Mouse (Mus musculus) midbrain, embryonic 11.5 days (tissue): ENCODE results near the gene Snx17. TPM values are rescaled to one million over a fixed set of nuclear protein-coding genes. Genes with fewer than 3 reads are reported as not detected.

ENCODE experiments used
- ATAC-seq: fragments of 200-750 bp; cut with Nextera tagmentation; 2 replicates; pipeline ENCODE4 v1.8.0; 2017; ENCODE audit warnings: moderate TSS enrichment, moderate library complexity; ENCODE audit not compliant: low FRiP score
- DNase-seq: peaks from one replicate; pipeline ENCODE4 v3.0.0; 2015; ENCODE audit warnings: low spot score; ENCODE audit errors: missing footprints
- H3K27ac ChIP-seq: fragments of 300-500 bp; sonication (generic); 2 replicates; pipeline ENCODE4 v1.5.1; 2014; ENCODE audit warnings: low read depth, low read length
- H3K27me3 ChIP-seq: fragments of 300-500 bp; sonication (generic); 2 replicates; pipeline ENCODE4 v1.6.1; 2014; ENCODE audit warnings: mild to moderate bottlenecking, low read length, moderate library complexity, mixed read lengths; ENCODE audit not compliant: control insufficient read depth, insufficient read depth
- H3K36me3 ChIP-seq: fragments of 300-500 bp; sonication (generic); 2 replicates; pipeline ENCODE4 v1.6.1; 2014; ENCODE audit warnings: mild to moderate bottlenecking, low read length, moderate library complexity, mixed read lengths; ENCODE audit not compliant: control insufficient read depth, insufficient read depth
- H3K4me1 ChIP-seq: fragments of 300-500 bp; sonication (generic); 2 replicates; pipeline ENCODE4 v1.6.1; 2014; ENCODE audit warnings: low read length; ENCODE audit not compliant: control insufficient read depth, insufficient read depth
- H3K4me2 ChIP-seq: fragments of 300-500 bp; sonication (generic); 2 replicates; pipeline ENCODE4 v1.6.1; 2014; ENCODE audit warnings: mild to moderate bottlenecking, moderate library complexity
- H3K4me3 ChIP-seq: fragments of 300-500 bp; sonication (generic); 2 replicates; pipeline ENCODE4 v1.5.1; 2014; ENCODE audit warnings: low read depth, low read length
- H3K9ac ChIP-seq: fragments of 300-500 bp; sonication (generic); 2 replicates; pipeline ENCODE4 v1.6.1; 2014; ENCODE audit warnings: low read length
- H3K9me3 ChIP-seq: fragments of 300-500 bp; sonication (generic); 2 replicates; pipeline ENCODE4 v1.6.1; 2016; ENCODE audit warnings: low read length; ENCODE audit not compliant: control insufficient read depth
- WGBS: fragments of 180-500 bp; shearing (Covaris S2); extraction: QIAGEN DNeasy Blood & Tissue Kit; methylation state at CpG from one replicate; pipeline ENCODE4 v1.1.7; 2014; 5-methylcytosine and 5-hydroxymethylcytosine counted together
- polyA plus RNA-seq: library from polyadenylated mRNA; unstranded; fragments of >200 nt; fragmentation: Nextera tagmentation; extraction: Ambion mirVana; gene quantifications from 2 replicates; pipeline ENCODE4 v1.2.1, GENCODE M21; 2014

The Snx17 gene
- 150 and 155 TPM in 2 replicates for polyA plus RNA-seq

DNA sequence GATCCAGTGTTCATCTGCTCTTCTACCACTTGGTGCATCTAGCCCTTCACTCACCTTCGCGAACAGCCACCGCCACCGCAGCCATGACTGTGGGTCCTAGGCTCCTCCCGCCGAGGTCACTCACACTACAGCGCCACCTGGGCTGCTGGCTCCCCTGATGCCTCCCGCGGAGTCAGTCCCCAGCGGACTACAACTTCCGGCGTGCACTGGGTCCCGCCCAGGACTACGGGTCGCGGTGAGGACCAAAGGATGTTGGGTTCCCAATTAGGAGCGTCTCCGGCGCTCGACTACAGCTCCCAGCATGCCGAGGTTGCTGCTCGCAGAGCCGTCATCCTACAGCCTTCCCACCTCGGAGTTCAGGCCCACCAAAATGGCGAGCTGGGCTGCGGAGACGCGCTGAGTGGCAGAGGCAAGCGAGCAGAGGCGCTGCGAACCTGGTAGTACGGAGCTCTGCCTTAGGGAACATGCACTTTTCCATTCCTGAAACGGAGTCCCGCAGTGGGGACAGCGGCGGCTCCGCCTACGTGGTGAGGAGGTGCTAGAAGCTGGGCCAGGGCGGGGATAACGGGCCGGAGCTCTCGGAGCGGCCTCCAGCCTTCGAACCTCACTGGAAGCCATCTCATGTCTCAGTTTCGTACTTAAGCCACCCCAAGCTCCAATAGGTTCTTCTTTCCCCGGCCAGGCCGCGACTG is at the start of gene Snx17, which contains the start of gene Eif2b4:
TSS of gene Snx17 (plus strand) at position 289 of the 692 bp plus-strand sequence.
TSS of gene Eif2b4 (minus strand) at position 492 of the 692 bp plus-strand sequence.
- ATAC-seq (peak; percentile 97), DNase-seq (peak; percentile 100)
- Histone ChIP-seq H3K9ac (peak within 1 kb of the TSS; percentile 95), H3K27ac (peak within 1 kb of the TSS; percentile 61), H3K4me1 (peaks cover 16% of the 10 kb centered on the region), H3K36me3 (peaks cover 28% of the 10 kb centered on the region), H3K4me3 (peak within 1 kb of the TSS; percentile 86), H3K9me3 (no peaks in the 10 kb centered on the region), H3K27me3 (no peaks in the 10 kb centered on the region), H3K4me2 (peak within 1 kb of the TSS; percentile 83)
- under 1% methylated on average over 48 of the region's 48 CpGs for WGBS

GRCm38 (mm10) chr5:31149781-31150180 is 43.2 kb upstream of the Snx17 start:
- WGBS: 90% methylated on average over 4 of the region's 4 CpGs
- Histone ChIP-seq H3K9ac (no peak overlapping the region), H3K27ac (no peak overlapping the region), H3K9me3 (no peaks in the 10 kb centered on the region), H3K4me3 (no peak overlapping the region), H3K4me2 (no peak overlapping the region), H3K4me1 (peaks cover 4% of the 10 kb centered on the region), H3K27me3 (no peaks in the 10 kb centered on the region), H3K36me3 (no peaks in the 10 kb centered on the region)
- ATAC-seq (no peak), DNase-seq (no peak)

DNA sequence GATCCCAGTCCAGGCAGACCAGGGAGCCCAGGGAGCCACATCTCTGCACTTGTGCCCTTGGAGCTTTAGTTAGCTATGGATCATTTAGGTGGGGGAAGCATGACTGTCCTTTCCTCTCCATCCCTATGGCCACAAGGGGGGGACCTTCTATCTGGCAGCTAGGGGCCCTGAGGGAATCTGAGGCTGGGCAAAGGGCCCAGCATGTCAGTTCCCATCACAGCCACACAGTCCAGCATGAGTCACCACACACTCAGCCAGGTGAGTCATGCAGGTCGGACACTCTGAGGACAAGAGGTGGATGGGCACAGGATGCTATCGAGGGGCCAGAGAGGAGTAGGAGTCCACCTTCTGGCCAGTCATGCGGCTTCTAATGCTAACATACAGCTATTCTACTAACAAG is 41.3 kb upstream of the Snx17 start:
- ATAC-seq (no peak), DNase-seq (no peak)
- H3K4me2 ChIP-seq: no peak overlapping the region
- WGBS: 92% methylated on average over 3 of the region's 3 CpGs
- H3K4me1 ChIP-seq: peaks cover 4% of the 10 kb centered on the region
- no peak overlapping the region for H3K9ac ChIP-seq
- H3K9me3 ChIP-seq: no peaks in the 10 kb centered on the region
- no peak overlapping the region for H3K27ac ChIP-seq
- no peak overlapping the region for H3K4me3 ChIP-seq
- H3K36me3 ChIP-seq: no peaks in the 10 kb centered on the region
- H3K27me3 ChIP-seq: no peaks in the 10 kb centered on the region

DNA sequence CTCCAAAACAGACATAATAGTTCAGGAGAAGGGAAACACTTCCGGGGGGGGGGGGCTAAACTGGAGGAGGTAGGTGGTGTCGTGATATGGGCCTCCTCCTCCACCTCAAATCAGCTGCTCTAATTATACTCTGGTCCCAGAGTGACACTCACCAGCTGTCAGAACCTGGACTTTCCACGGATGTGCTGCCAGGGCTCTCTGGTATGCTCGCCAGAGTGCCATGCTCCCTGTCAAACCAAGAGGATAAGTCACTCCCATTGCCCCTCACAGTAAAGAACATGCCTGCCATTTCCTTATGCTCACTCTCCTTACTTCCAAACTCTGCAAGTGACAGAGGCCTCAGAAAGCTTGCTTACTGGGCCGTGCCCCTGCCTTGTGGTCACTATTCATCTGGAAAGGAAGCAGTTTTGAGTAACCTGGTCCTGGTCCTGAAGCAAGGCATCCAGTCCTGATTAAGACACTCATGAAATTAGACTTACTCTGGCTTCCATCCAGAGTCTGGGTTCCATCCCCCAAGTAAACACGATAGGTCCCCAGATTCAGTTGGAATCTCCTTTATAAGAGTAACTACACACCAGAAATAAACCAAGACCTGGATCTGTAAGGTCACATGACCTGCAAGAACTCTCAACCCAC is 39.4 kb upstream of the Snx17 start:
- 43% methylated on average over 6 of the region's 6 CpGs for WGBS
- H3K27ac ChIP-seq: no peak overlapping the region
- H3K9ac ChIP-seq: peak overlapping the region; percentile 69
- peak overlapping the region; percentile 58 for H3K4me3 ChIP-seq
- peak overlapping the region; percentile 86 for H3K4me2 ChIP-seq
- 0 out of 2 replicates have a peak, but pooled peaks have one; percentile 1 for ATAC-seq
- peak; percentile 95 for DNase-seq
- no peaks in the 10 kb centered on the region for H3K9me3 ChIP-seq
- H3K36me3 ChIP-seq: peaks cover 16% of the 10 kb centered on the region
- no peaks in the 10 kb centered on the region for H3K27me3 ChIP-seq
- peaks cover 4% of the 10 kb centered on the region for H3K4me1 ChIP-seq

GRCm38 (mm10) chr5:31154152-31154553 is 38.9 kb upstream of the Snx17 start, which contains the start of gene Mpv17:
Gene Mpv17 (minus strand): TSS chr5:31154251.
- Histone ChIP-seq H3K4me2 (peak within 1 kb of the TSS; percentile 86), H3K27me3 (no peaks in the 10 kb centered on the region), H3K27ac (no peak within 1 kb of the TSS), H3K9ac (peak within 1 kb of the TSS; percentile 69), H3K4me3 (peak within 1 kb of the TSS; percentile 58), H3K36me3 (peaks cover 19% of the 10 kb centered on the region), H3K9me3 (no peaks in the 10 kb centered on the region), H3K4me1 (peaks cover 4% of the 10 kb centered on the region)
- ATAC-seq (peak; percentile 95), DNase-seq (peak; percentile 95)
- WGBS: under 1% methylated on average over 19 of the region's 19 CpGs

GRCm38 (mm10) chr5:31162462-31162861 is 30.6 kb upstream of the Snx17 start:
- Histone ChIP-seq H3K36me3 (peaks cover 36% of the 10 kb centered on the region), H3K4me2 (no peak overlapping the region), H3K9ac (no peak overlapping the region), H3K4me3 (no peak overlapping the region), H3K27me3 (no peaks in the 10 kb centered on the region), H3K9me3 (no peaks in the 10 kb centered on the region), H3K4me1 (no peaks in the 10 kb centered on the region), H3K27ac (no peak overlapping the region)
- DNase-seq (no peak), ATAC-seq (no peak)

GRCm38 (mm10) chr5:31164878-31165277 is 28.1 kb upstream of the Snx17 start:
- H3K36me3 ChIP-seq: peaks cover 43% of the 10 kb centered on the region
- no peak overlapping the region for H3K4me3 ChIP-seq
- no peaks in the 10 kb centered on the region for H3K4me1 ChIP-seq
- no peak overlapping the region for H3K9ac ChIP-seq
- H3K27me3 ChIP-seq: no peaks in the 10 kb centered on the region
- H3K4me2 ChIP-seq: no peak overlapping the region
- no peak overlapping the region for H3K27ac ChIP-seq
- no peaks in the 10 kb centered on the region for H3K9me3 ChIP-seq
- DNase-seq: no peak
- 92% methylated on average over 1 of the region's 1 CpGs for WGBS
- ATAC-seq: no peak

GRCm38 (mm10) chr5:31168630-31169029 is 24.4 kb upstream of the Snx17 start:
- DNase-seq: no peak

DNA sequence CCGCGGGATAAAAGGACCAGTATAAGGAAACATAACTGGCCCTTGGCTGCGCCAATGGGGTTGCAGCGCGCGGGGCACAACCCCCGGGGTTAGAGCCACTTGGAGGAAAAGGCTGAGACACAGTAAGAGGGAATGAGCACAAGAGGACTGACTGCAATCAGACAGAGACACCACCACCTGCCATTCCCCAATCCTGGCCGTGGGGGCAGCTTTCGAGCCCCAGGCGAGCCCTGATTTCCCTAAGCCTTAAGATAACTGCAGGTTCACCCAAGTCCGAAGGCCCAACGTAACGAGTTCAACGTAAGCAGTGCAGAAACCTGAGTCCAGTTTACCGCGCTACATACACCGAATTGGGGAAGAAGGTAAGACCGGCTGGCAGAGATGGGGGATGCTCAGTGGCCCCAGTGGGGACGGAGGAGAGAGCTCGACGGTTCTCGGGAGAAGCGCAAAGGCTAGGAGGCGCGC is 13.7 kb upstream of the Snx17 start:
- Histone ChIP-seq H3K9ac (peak overlapping the region; percentile 95), H3K27ac (peak overlapping the region; percentile 95), H3K27me3 (no peaks in the 10 kb centered on the region), H3K9me3 (no peaks in the 10 kb centered on the region), H3K4me1 (peaks cover 5% of the 10 kb centered on the region), H3K36me3 (no peaks in the 10 kb centered on the region), H3K4me2 (peak overlapping the region; percentile 88), H3K4me3 (peak overlapping the region; percentile 67)
- peak; percentile 78 for ATAC-seq
- under 1% methylated on average over 25 of the region's 25 CpGs for WGBS
- no peak for DNase-seq

More at GRCm38 (mm10) chr5:31168630-31169029, 24.4 kb upstream of the Snx17 start:
- H3K4me2 ChIP-seq: no peak overlapping the region
- no peaks in the 10 kb centered on the region for H3K9me3 ChIP-seq
- ATAC-seq: no peak
- H3K9ac ChIP-seq: no peak overlapping the region
- H3K36me3 ChIP-seq: peaks cover 57% of the 10 kb centered on the region
- 95% methylated on average over 4 of the region's 4 CpGs for WGBS
- no peaks in the 10 kb centered on the region for H3K27me3 ChIP-seq
- no peaks in the 10 kb centered on the region for H3K4me1 ChIP-seq
- H3K27ac ChIP-seq: no peak overlapping the region
- no peak overlapping the region for H3K4me3 ChIP-seq
